Mouse (Mus musculus) kidney, adult 2 months (tissue): ENCODE measurements around the gene Hist1h2bh.

Experiments
- CTCF ChIP-seq: fragments of 200-500 bp; conservative IDR thresholded peaks from 2 replicates; pipeline ENCODE4 v1.5.1; 2011; ENCODE audit warnings: low read depth, mild to moderate bottlenecking, control low read depth, low read length, moderate library complexity, mixed read lengths; ENCODE audit not compliant: insufficient read depth, insufficient read length
- POLR2A ChIP-seq: fragments of 200-500 bp; IDR thresholded peaks from one replicate; pipeline ENCODE4 v1.6.1; 2011; ENCODE audit warnings: low read depth, low read length, control low read depth

- TF ChIP-seq POLR2A (no peak), CTCF (no peak)
Measured at GRCm38 (mm10) chr13:23534368-23535131, 8.6 kb downstream of the Hist1h2bh start.
